Mouse (Mus musculus): ENCODE results near the gene Lonrf3. TPM values are rescaled to one million over a fixed set of nuclear protein-coding genes. Genes with fewer than 3 reads are reported as not detected.

The Lonrf3 gene
- polyA plus RNA-seq, 2 experiments = 0.42 to 0.50 TPM

- Histone ChIP-seq H3K27ac (no peak overlapping the region), H3K27me3 (ENCODE audit: control insufficient read depth, insufficient read depth, low read length) (no peaks in the 10 kb centered on the region), H3K9me3 (ENCODE audit: control insufficient read depth, low read length) (no peaks in the 10 kb centered on the region), H3K4me1 (replicated peaks; ENCODE audit: control insufficient read depth in 2 of 2, insufficient read depth in 2 of 2, low read length in 1 of 2) (no peaks in the 10 kb centered on the region), H3K4me3 (ENCODE audit: insufficient read depth in 1 of 2, low read depth in 2 of 2, low read length in 2 of 2) (no peak overlapping the region), H3K36me3 (replicated peaks; ENCODE audit: control insufficient read depth, insufficient read depth, low read depth) (no peaks in the 10 kb centered on the region), H3K4me2 (ENCODE audit: low read depth) (no peak overlapping the region), H3K9ac (replicated peaks) (no peak overlapping the region)
- WGBS (ENCODE audit: insufficient replicate concordance) = 0% methylated on average over 2 of the region's 2 CpGs
- DNase-seq (ENCODE audit: low read depth in 3 of 3, low spot score in 3 of 3) = no peak
- TF ChIP-seq EP300 (IDR thresholded peaks at IDR 0.05; ENCODE audit: low read depth) (no peak), CTCF (IDR thresholded peaks at IDR 0.05; ENCODE audit: low read depth) (no peak)
- ATAC-seq (ENCODE audit: insufficient read depth) = no peak
Measured at GRCm38 (mm10) chrX:36390503-36390902, 62.4 kb downstream of the Lonrf3 start.

DNA sequence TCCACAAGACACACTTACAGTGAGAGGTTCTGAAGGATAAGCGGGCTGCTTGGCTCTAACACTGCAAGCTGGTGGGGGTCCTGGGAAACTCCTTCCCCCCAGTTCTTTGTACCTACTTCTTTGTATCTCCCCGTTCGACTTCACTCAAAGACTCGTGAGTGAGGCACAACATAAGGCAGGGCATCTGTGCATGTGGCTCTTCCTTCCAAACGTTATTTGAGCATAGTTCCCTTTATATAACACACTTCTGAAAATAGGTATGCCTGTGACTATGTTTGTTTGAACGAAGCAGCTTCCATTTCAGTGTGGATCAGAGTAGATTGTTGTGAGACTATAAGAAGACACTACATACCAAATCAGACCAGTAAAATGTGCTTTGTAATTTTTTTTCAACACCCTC lies 64.5 kb downstream of the Lonrf3 start:
- Histone ChIP-seq H3K36me3 (replicated peaks; ENCODE audit: control insufficient read depth, insufficient read depth, low read depth) (no peaks in the 10 kb centered on the region), H3K4me2 (ENCODE audit: low read depth) (no peak overlapping the region), H3K9me3 (ENCODE audit: control insufficient read depth, low read length) (no peaks in the 10 kb centered on the region), H3K27me3 (ENCODE audit: control insufficient read depth, insufficient read depth, low read length) (no peaks in the 10 kb centered on the region), H3K4me3 (ENCODE audit: insufficient read depth in 1 of 2, low read depth in 2 of 2, low read length in 2 of 2) (no peak overlapping the region), H3K9ac (replicated peaks) (no peak overlapping the region), H3K27ac (no peak overlapping the region), H3K4me1 (replicated peaks; ENCODE audit: control insufficient read depth in 2 of 2, insufficient read depth in 2 of 2, low read length in 1 of 2) (no peaks in the 10 kb centered on the region)
- ATAC-seq (ENCODE audit: insufficient read depth) (no peak), DNase-seq (ENCODE audit: low read depth in 3 of 3, low spot score in 3 of 3) (no peak)
- TF ChIP-seq EP300 (IDR thresholded peaks at IDR 0.05; ENCODE audit: low read depth) = no peak
- no peak for TF ChIP-seq CTCF (IDR thresholded peaks at IDR 0.05; ENCODE audit: low read depth)
- WGBS (ENCODE audit: insufficient replicate concordance) = 50% methylated on average over 6 of the region's 6 CpGs

- ATAC-seq (ENCODE audit: insufficient read depth) (no peak), DNase-seq (ENCODE audit: low read depth in 3 of 3, low spot score in 3 of 3) (no peak)
- H3K4me3 ChIP-seq (ENCODE audit: insufficient read depth in 1 of 2, low read depth in 2 of 2, low read length in 2 of 2) = no peak overlapping the region
- no peaks in the 10 kb centered on the region for H3K4me1 ChIP-seq (replicated peaks; ENCODE audit: control insufficient read depth in 2 of 2, insufficient read depth in 2 of 2, low read length in 1 of 2)
- H3K9me3 ChIP-seq (ENCODE audit: control insufficient read depth, low read length) = no peaks in the 10 kb centered on the region
- TF ChIP-seq CTCF (IDR thresholded peaks at IDR 0.05; ENCODE audit: low read depth) (no peak), EP300 (IDR thresholded peaks at IDR 0.05; ENCODE audit: low read depth) (no peak)
- H3K27me3 ChIP-seq (ENCODE audit: control insufficient read depth, insufficient read depth, low read length) = no peaks in the 10 kb centered on the region
- 40% methylated on average over 6 of the region's 6 CpGs for WGBS (ENCODE audit: insufficient replicate concordance)
- H3K9ac ChIP-seq (replicated peaks) = no peak overlapping the region
- no peak overlapping the region for H3K4me2 ChIP-seq (ENCODE audit: low read depth)
- no peaks in the 10 kb centered on the region for H3K36me3 ChIP-seq (replicated peaks; ENCODE audit: control insufficient read depth, insufficient read depth, low read depth)
- H3K27ac ChIP-seq = no peak overlapping the region
Measured at GRCm38 (mm10) chrX:36393279-36393678, 65.1 kb downstream of the Lonrf3 start.

DNA sequence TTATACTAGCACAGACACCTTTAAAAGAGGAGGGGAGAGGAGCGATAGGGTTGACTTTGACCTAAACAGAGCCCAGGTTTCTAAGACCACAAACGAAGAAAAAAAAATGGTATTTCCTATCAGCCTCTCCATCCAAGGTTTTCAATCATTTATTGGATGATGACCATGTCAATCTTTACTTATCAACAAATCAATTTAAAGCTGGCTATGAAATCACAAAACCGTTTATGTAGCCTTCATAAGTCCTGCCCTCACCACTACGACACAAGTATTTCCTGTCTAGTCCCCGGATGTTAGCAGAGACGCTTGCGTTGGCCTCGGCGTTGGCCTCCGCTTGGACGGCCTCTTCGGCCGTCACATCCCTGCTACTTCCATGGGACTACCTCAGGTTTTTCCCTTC lies 72.8 kb downstream of the Lonrf3 start, which contains the start of gene Gm6268:
Gene Gm6268, plus strand, starts transcription at position 301 of the 400 bp plus-strand sequence.
- H3K9ac ChIP-seq (replicated peaks) = no peak within 1 kb of the TSS
- ATAC-seq (ENCODE audit: insufficient read depth) (no peak), DNase-seq (ENCODE audit: low read depth in 3 of 3, low spot score in 3 of 3) (no peak)
- no peak within 1 kb of the TSS for H3K4me3 ChIP-seq (ENCODE audit: insufficient read depth in 1 of 2, low read depth in 2 of 2, low read length in 2 of 2)
- no peak within 1 kb of the TSS for H3K27ac ChIP-seq
- WGBS (ENCODE audit: insufficient replicate concordance) = 79% methylated on average over 13 of the region's 13 CpGs
- H3K9me3 ChIP-seq (ENCODE audit: control insufficient read depth, low read length) = no peaks in the 10 kb centered on the region
- H3K36me3 ChIP-seq (replicated peaks; ENCODE audit: control insufficient read depth, insufficient read depth, low read depth) = no peaks in the 10 kb centered on the region
- TF ChIP-seq EP300 (IDR thresholded peaks at IDR 0.05; ENCODE audit: low read depth) (no peak), CTCF (IDR thresholded peaks at IDR 0.05; ENCODE audit: low read depth) (no peak)
- H3K4me2 ChIP-seq (ENCODE audit: low read depth) = no peak within 1 kb of the TSS
- no peaks in the 10 kb centered on the region for H3K27me3 ChIP-seq (ENCODE audit: control insufficient read depth, insufficient read depth, low read length)
- no peaks in the 10 kb centered on the region for H3K4me1 ChIP-seq (replicated peaks; ENCODE audit: control insufficient read depth in 2 of 2, insufficient read depth in 2 of 2, low read length in 1 of 2)

DNA sequence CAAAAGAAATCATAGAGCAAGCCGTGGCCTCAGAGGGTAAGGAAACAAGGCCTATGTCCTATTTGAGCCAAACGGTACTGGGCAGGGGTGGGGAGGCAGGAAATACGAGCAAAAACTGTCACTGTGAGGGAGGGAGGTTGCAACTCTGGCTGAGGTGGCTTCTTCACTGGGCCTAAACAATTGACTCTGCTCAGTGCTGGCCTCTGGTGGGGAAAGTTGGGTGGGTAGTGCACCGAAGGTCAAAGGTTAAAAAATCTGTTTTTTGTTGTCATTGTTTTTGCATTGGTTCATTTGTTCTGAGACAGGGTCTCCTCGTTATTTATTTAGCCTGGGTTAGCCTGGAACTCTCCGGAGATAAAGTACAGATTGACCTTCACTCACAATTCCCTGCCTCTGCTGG lies 74.2 kb downstream of the Lonrf3 start:
- Histone ChIP-seq H3K9me3 (ENCODE audit: control insufficient read depth, low read length) (no peaks in the 10 kb centered on the region), H3K27me3 (ENCODE audit: control insufficient read depth, insufficient read depth, low read length) (no peaks in the 10 kb centered on the region), H3K4me3 (ENCODE audit: insufficient read depth in 1 of 2, low read depth in 2 of 2, low read length in 2 of 2) (no peak overlapping the region), H3K4me1 (replicated peaks; ENCODE audit: control insufficient read depth in 2 of 2, insufficient read depth in 2 of 2, low read length in 1 of 2) (no peaks in the 10 kb centered on the region), H3K36me3 (replicated peaks; ENCODE audit: control insufficient read depth, insufficient read depth, low read depth) (no peaks in the 10 kb centered on the region), H3K27ac (no peak overlapping the region), H3K9ac (replicated peaks) (no peak overlapping the region), H3K4me2 (ENCODE audit: low read depth) (no peak overlapping the region)
- WGBS (ENCODE audit: insufficient replicate concordance) = 35% methylated on average over 6 of the region's 6 CpGs
- DNase-seq (ENCODE audit: low read depth in 3 of 3, low spot score in 3 of 3) (no peak), ATAC-seq (ENCODE audit: insufficient read depth) (no peak)
- TF ChIP-seq EP300 (IDR thresholded peaks at IDR 0.05; ENCODE audit: low read depth) = no peak
- 0 out of 2 replicates have a peak, but pooled peaks have one; percentile 37 for TF ChIP-seq CTCF (IDR thresholded peaks at IDR 0.05; ENCODE audit: low read depth)

Small RNA genes within 50 kb of the gene (microRNA-seq; reads per million reads assigned to microRNA genes)
- gene Gm44485 = not detected

Other genes starting within 250 kb of the Lonrf3 start
- 0.95 and 1.5 TPM in 2 replicates for gene Il13ra1, start 216.2 kb upstream of the Lonrf3 start, polyA plus RNA-seq (2012; rRNA removed)
- 4.4 and 5.0 TPM in 2 replicates for gene Il13ra1, start 216.2 kb upstream of the Lonrf3 start, polyA plus RNA-seq (2014; fragmentation: Nextera tagmentation; extraction: Ambion mirVana)
- gene Zcchc12, start 132.4 kb upstream of the Lonrf3 start, polyA plus RNA-seq (2012; rRNA removed) = 0.03 and 0.17 TPM in 2 replicates
- gene Zcchc12, start 132.4 kb upstream of the Lonrf3 start, polyA plus RNA-seq (2014; fragmentation: Nextera tagmentation; extraction: Ambion mirVana) = 0.08 TPM in 1 of 2 replicates, not detected in the other
- gene Gm6268, start 72.9 kb downstream of the Lonrf3 start, polyA plus RNA-seq (2012; rRNA removed) = not detected in 2 replicates
- gene Gm6268, start 72.9 kb downstream of the Lonrf3 start, polyA plus RNA-seq (2014; fragmentation: Nextera tagmentation; extraction: Ambion mirVana) = not detected in 2 replicates
- not detected in 2 replicates for gene Gm14569, start 163.5 kb downstream of the Lonrf3 start, polyA plus RNA-seq (2012; rRNA removed)
- gene Gm14569, start 163.5 kb downstream of the Lonrf3 start, polyA plus RNA-seq (2014; fragmentation: Nextera tagmentation; extraction: Ambion mirVana) = not detected in 2 replicates